Mouse (Mus musculus) heart, adult 8-10 months (tissue): ENCODE results near the gene Celf5. TPM values are rescaled to one million over a fixed set of nuclear protein-coding genes. Genes with fewer than 3 reads are reported as not detected.

Experiments used
- DNase-seq: peaks from one replicate; pipeline ENCODE4 v3.0.0; 2022; ENCODE audit warnings: low spot score
- total RNA-seq, 4 experiments: library from RNA; stranded (reverse); gene quantifications; 2 replicates each; pipeline ENCODE4 v1.2.4; 2022

The Celf5 gene
- total RNA-seq, 4 experiments from 2014 or later: 0.12 to 0.29 TPM; not detected in 2

DNA sequence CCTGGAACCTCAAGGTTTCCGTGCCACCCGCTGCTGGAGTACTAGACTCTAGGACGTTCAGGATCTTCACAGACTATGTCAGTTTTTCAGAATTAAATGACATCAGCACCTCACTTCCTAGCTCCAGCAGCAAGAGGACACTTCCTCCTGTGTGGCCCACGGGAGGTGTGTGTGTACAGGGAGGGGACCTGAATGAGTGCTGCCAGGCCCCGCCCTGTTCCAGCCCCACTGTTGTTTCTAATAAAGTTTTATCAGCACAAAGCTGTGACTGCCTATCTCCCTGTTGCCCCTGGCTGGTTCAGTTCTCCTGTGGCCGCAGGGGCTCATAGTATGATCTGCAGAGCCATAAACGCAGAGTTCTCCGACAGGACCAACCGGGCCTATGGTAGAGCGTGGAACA lies 8.0 kb downstream of the Celf5 start:
- DNase-seq: no peak

GRCm38 (mm10) chr10:81473003-81473451 lies 9.5 kb downstream of the Celf5 start:
- no peak for DNase-seq

GRCm38 (mm10) chr10:81472403-81473002 lies 10.0 kb downstream of the Celf5 start:
- DNase-seq: no peak

- DNase-seq: no peak
Measured at GRCm38 (mm10) chr10:81470454-81470853, 12.1 kb downstream of the Celf5 start.

GRCm38 (mm10) chr10:81469253-81469652 lies 13.3 kb downstream of the Celf5 start:
- no peak for DNase-seq

- no peak for DNase-seq
Measured at GRCm38 (mm10) chr10:81467670-81468235, 14.8 kb downstream of the Celf5 start.

DNA sequence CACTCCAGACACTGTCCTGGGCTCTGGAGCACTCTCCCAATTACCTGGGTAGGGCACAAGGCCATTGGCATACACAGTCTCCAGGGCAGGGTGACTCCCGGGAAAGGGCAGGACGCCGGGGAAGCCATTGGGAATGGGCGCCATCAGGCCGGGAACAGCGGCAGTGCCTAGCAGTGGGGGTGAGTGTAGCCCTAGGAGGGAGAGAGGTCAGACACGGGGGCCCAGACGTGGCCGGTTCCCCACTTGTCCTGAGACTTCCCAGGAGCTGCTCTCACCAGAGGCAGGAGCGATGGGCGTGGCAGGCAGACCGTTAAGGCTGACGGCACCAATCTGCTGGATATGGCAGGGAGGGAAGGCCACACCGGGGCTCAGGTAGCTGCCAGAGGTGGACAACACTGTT lies 15.6 kb downstream of the Celf5 start:
- no peak for DNase-seq

DNA sequence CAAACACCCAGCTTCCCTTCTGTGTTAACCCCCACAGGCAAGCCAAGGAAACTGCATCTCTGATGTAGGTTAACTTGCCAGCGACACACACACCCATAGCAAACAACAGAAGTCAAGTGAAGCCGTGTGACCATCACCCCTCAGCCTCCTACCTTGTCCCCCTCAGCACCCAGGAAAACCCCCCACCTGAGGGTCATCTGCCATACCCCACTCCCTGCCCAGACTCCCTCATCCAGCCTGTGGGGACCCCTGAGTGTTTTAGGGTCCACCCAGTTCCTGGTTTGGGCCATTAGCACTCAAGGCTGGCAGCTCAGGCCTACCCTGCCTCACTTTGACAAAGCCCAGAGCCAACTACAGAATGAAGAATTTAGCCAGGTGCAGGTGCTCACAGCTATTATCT lies 16.4 kb downstream of the Celf5 start:
- no peak for DNase-seq

DNA sequence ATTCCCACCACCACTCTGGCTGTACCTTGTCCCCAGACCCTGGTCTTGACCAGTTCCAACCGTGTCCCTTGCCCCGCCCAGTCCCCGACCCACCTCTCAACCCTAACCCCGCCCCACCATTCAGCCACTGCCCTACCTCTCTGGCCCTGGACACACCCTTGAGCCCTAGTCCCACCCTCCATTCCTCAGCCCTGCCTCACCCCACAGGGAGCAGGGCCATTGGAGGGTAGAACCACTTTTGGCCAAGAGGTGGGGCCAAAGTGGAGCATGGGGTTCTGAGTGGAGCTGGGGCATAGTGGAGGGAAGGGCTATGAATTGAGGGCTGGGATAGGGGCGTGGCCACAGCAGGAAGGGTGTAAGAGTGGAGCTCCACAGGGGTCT lies 17.3 kb downstream of the Celf5 start:
- DNase-seq: no peak

DNA sequence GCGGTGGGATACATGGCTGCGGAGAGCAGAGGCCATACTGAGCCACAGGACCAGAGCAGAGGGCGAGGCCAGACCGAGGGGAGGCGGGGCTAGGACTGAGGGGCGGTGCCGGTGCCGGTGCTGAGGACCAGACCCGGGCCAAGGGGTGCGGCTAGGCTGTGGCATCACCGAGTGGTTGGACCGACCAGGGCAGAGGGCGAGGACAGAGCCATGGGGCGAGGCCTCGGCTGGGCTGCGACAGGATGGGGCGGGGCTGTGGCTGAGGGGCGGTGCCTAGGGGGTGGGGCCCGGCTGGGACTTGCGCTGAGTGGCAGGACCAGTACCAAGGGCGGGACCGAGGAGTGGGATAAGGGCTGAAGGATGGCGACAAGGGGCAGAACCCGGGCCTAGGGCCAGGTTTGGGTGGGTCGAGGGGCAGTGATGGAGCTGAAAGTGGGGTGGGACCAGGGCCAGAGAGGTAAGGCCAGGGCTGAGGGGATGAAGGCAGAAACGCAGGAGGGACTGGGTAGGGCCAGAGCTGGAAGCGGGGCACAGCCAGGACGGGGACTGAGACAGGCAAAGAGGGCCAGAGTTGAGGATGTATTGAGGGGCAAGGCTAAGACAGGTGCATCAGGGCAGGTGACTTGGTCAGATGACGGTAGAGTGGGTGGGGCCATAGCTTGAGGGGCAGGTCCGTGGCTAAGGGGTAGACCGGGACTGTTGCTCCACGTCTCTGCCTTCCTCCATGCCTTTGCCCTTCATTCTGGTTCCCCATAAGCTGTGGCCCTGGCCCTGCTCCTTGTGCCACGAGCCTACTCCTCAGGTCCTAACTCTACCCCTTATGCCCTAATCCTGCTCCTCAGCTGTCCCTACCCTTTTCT lies 17.9 kb downstream of the Celf5 start:
- no peak for DNase-seq

DNA sequence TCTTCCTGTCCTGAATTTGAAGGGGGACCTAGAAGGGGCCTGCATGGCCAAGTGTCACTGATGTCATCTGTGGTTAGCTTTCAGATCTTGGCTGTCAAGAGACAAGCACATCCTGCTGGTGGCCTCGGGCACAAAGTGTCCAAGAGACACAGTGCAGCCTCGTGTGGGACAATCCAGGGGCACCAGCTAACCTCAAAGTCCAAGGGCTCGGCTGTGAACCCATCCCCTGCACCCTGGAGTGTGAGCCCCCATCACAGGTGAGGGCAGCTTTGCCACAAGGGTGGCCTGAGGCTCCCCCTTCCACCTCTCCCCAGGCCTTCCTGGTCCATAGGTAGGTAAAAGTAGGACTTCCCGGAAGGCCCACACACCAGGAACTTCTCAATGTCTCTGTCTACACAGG lies 19.0 kb downstream of the Celf5 start:
- no peak for DNase-seq

DNA sequence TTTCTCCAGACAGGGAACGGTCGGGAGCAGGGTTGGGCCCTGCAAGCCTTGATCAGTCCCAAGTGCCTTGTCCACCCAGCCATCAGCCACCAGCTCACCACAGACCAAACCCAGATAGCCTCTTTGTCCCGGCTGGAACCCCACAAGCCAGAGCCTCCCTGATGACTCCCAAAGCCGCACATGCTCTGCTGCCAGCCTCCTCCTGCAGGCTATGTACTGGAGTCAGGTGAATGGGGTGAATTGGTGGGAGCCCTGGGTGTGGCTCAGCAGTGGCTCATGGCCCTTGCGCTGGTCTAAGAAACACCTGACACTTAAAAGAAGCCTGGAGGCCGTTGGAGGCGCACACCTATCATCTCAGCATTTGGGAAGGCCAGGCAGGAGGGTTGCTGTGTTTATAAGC lies 19.6 kb downstream of the Celf5 start:
- no peak for DNase-seq

- DNase-seq: no peak
Measured at GRCm38 (mm10) chr10:81462415-81462804, 20.1 kb downstream of the Celf5 start.

- DNase-seq: no peak
Measured at GRCm38 (mm10) chr10:81461673-81462414, 20.7 kb downstream of the Celf5 start.

- no peak for DNase-seq
Measured at GRCm38 (mm10) chr10:81460951-81461350, 21.6 kb downstream of the Celf5 start.

GRCm38 (mm10) chr10:81460471-81460870 lies 22.0 kb downstream of the Celf5 start:
- no peak for DNase-seq

GRCm38 (mm10) chr10:81459399-81459798 lies 23.1 kb downstream of the Celf5 start:
- no peak for DNase-seq

DNA sequence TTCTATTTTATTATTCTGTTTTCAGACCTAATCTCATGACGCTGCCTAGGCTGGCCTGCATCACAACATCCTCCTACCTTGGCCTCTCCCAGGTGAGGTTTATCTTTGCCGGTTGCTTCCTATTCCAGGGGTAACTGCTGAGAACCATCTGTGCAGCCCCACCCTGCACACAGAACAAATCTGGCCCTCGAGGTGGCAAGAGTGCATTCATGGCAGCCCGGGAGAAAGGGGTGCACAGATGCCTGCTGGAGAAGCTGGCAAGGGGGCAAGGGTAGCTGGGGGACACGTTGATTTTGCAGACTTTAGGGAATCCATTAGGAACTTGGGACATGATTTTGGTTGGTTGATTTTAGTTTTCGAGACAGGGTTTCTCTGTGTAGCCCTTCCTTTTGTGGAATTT lies 24.2 kb downstream of the Celf5 start:
- DNase-seq: no peak

- DNase-seq: no peak
Measured at GRCm38 (mm10) chr10:81457624-81458023, 24.9 kb downstream of the Celf5 start.

GRCm38 (mm10) chr10:81456983-81457563 lies 25.4 kb downstream of the Celf5 start:
- DNase-seq: no peak

DNA sequence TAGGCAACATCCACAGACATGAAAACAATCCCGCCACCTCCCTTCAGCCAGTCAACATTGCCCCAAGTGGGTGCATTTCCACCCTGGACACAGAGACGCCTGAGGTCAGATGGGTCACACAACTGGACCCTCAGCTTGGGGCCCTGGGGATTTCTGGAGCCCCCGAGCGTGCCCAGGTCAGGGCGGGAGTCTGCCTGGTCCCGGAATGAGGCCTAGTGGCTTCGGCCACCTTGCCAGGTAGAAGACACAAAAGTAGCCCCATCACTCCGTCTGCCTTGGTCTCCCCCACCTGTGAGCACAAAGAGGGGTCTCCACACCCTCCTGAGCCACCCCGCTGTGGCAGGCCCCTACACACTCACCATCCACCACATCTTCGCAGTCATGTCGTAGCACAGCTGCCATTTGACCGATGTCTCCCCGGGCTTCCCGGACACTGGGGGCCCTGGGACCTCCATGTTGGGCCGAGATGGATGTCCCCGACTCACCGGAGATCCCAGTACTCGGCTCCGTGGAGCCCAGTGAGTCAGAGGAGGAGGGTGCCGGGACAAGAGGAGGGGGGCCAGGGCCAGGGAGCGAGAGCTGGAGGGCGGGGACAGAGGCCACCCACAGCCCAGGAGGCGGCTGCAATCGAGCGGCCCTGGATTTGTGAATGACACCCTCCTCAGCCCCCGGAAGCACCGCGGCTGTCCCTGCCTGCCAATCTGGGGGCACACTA lies 27.2 kb downstream of the Celf5 start, which contains the start of gene Nfic:
Gene Nfic (minus strand): TSS at position 455 of the 715 bp plus-strand sequence.
- DNase-seq: no peak
